Mouse (Mus musculus) CH12.LX (cell line): ENCODE measurements around the gene Tmco1. TPM values are rescaled to one million over a fixed set of nuclear protein-coding genes. Genes with fewer than 3 reads are reported as not detected.
A peak's percentile ranks its signal among the peaks of the same experiment; 100 is the strongest.

Source experiments
- DNase-seq: peaks from one replicate; pipeline ENCODE4 v3.0.0-alpha.2; 2013; ENCODE audit errors: extremely low read depth
- H3K27ac ChIP-seq: 2 replicates; pipeline ENCODE4 v1.5.1; 2012; ENCODE audit warnings: low read depth, mild to moderate bottlenecking, control low read depth, moderate library complexity; ENCODE audit not compliant: insufficient read depth
- H3K27me3 ChIP-seq: replicated peaks from 2 replicates; pipeline ENCODE3; 2012; ENCODE audit warnings: inconsistent platforms
- H3K36me3 ChIP-seq, 2 experiments: replicated peaks in 1 of 2; 2 replicates each; pipeline versions ENCODE3 to v1.6.1; 2012; ENCODE audit warnings: inconsistent platforms in 1 of 2, low read length in 1 of 2, mild to moderate bottlenecking in 1 of 2, mixed read lengths in 1 of 2, moderate library complexity in 1 of 2; ENCODE audit not compliant: control insufficient read depth in 1 of 2, insufficient read depth in 1 of 2
- H3K4me1 ChIP-seq, 2 experiments: 2 replicates each; pipeline ENCODE4 v1.6.1; 2012; ENCODE audit warnings: inconsistent platforms in 1 of 2, moderate library complexity in 1 of 2; ENCODE audit not compliant: insufficient read depth in 2 of 2, control insufficient read depth in 1 of 2
- H3K4me2 ChIP-seq: 2 replicates; pipeline ENCODE4 v1.6.1; 2012; ENCODE audit warnings: low read depth, mild to moderate bottlenecking, control low read depth; ENCODE audit not compliant: poor library complexity, insufficient read depth, severe bottlenecking
- H3K4me3 ChIP-seq, 3 experiments: fragments of 150-350 bp in 1 of 3; sonication (generic) in 1 of 3; replicated peaks in 1 of 3; 2 replicates each; pipeline versions ENCODE3 to v1.5.1; 2011 to 2012; ENCODE audit warnings: low read depth in 2 of 3, low read length in 2 of 3, mild to moderate bottlenecking in 2 of 3, moderate library complexity in 2 of 3, control low read depth in 1 of 3, improper control_type of control experiment in 1 of 3, inconsistent platforms in 1 of 3, mixed read lengths in 1 of 3; ENCODE audit not compliant: poor library complexity in 1 of 3
- H3K79me2 ChIP-seq: replicated peaks from 2 replicates; pipeline ENCODE4 v1.6.1; 2012; ENCODE audit warnings: mild to moderate bottlenecking, moderate library complexity; ENCODE audit not compliant: control insufficient read depth, poor library complexity, insufficient read depth, severe bottlenecking; ENCODE audit errors: extremely low read depth
- H3K9ac ChIP-seq: 2 replicates; pipeline ENCODE4 v1.6.1; 2012; ENCODE audit warnings: low read depth, mild to moderate bottlenecking, control low read depth, moderate library complexity; ENCODE audit not compliant: insufficient read depth
- H3K9me3 ChIP-seq: replicated peaks from 2 replicates; pipeline ENCODE3; 2012; ENCODE audit warnings: low read length, inconsistent platforms, mixed read lengths
- BHLHE40 ChIP-seq: IDR thresholded peaks from 2 replicates; pipeline ENCODE4 v1.6.1; 2011; ENCODE audit warnings: mild to moderate bottlenecking, low read depth, low read length, improper control_type of control experiment
- CHD1 ChIP-seq: IDR thresholded peaks from 2 replicates; pipeline ENCODE4 v1.6.1; 2012; ENCODE audit warnings: low read depth, low read length, improper control_type of control experiment, inconsistent platforms
- CHD2 ChIP-seq: IDR thresholded peaks from 2 replicates; pipeline ENCODE4 v1.6.1; 2011; ENCODE audit warnings: low read length, improper control_type of control experiment
- CTCF ChIP-seq, 2 experiments: IDR thresholded peaks in 1 of 2; conservative IDR thresholded peaks in 1 of 2; 2 replicates each; pipeline ENCODE4 v1.5.1; 2011 to 2012; ENCODE audit warnings: low read depth in 2 of 2, low read length in 2 of 2, improper control_type of control experiment in 1 of 2, inconsistent platforms in 1 of 2, mild to moderate bottlenecking in 1 of 2, moderate library complexity in 1 of 2
- E2F4 ChIP-seq: IDR thresholded peaks from 2 replicates; pipeline ENCODE4 v1.6.1; 2011; ENCODE audit warnings: low read depth, low read length, improper control_type of control experiment; ENCODE audit not compliant: insufficient replicate concordance
- ELF1 ChIP-seq: IDR thresholded peaks from 2 replicates; pipeline ENCODE4 v1.6.1; 2014; ENCODE audit warnings: low read depth, mild to moderate bottlenecking, inconsistent platforms, low read length, improper control_type of control experiment
- EP300 ChIP-seq: IDR thresholded peaks from 2 replicates; pipeline ENCODE4 v1.6.1; 2011; ENCODE audit warnings: low read length, improper control_type of control experiment
- ETS1 ChIP-seq: conservative IDR thresholded peaks from 2 replicates; pipeline ENCODE4 v1.6.1; 2012; ENCODE audit warnings: low read depth, mild to moderate bottlenecking, inconsistent platforms, low read length, improper control_type of control experiment, moderate library complexity
- GABPA ChIP-seq: IDR thresholded peaks from 2 replicates; pipeline ENCODE4 v1.6.1; 2012; ENCODE audit warnings: low read depth, low read length, improper control_type of control experiment, inconsistent platforms; ENCODE audit not compliant: insufficient replicate concordance
- HCFC1 ChIP-seq: IDR thresholded peaks from 2 replicates; pipeline ENCODE4 v1.6.1; 2012; ENCODE audit warnings: low read depth, mild to moderate bottlenecking, inconsistent platforms, low read length, improper control_type of control experiment
- IRF4 ChIP-seq: IDR thresholded peaks from 2 replicates; pipeline ENCODE4 v1.6.1; 2014; ENCODE audit warnings: low read depth, mild to moderate bottlenecking, inconsistent platforms, low read length, improper control_type of control experiment
- JUN ChIP-seq: IDR thresholded peaks from 2 replicates; pipeline ENCODE4 v1.6.1; 2011; ENCODE audit warnings: low read depth, mild to moderate bottlenecking, low read length, improper control_type of control experiment, moderate library complexity; ENCODE audit not compliant: insufficient read depth
- JUND ChIP-seq: conservative IDR thresholded peaks from 2 replicates; pipeline ENCODE4 v1.6.1; 2011; ENCODE audit warnings: low read depth, low read length, improper control_type of control experiment
- KAT2A ChIP-seq: IDR thresholded peaks from 2 replicates; pipeline ENCODE4 v1.6.1; 2012; ENCODE audit warnings: low read length, improper control_type of control experiment, inconsistent platforms; ENCODE audit not compliant: insufficient replicate concordance
- MAFK ChIP-seq: IDR thresholded peaks from 2 replicates; pipeline ENCODE4 v1.6.1; 2011; ENCODE audit warnings: low read length, improper control_type of control experiment; ENCODE audit not compliant: insufficient replicate concordance
- MAX ChIP-seq: IDR thresholded peaks from 2 replicates; pipeline ENCODE4 v1.6.1; 2011; ENCODE audit warnings: low read length, improper control_type of control experiment
- MAZ ChIP-seq: IDR thresholded peaks from 2 replicates; pipeline ENCODE4 v1.6.1; 2012; ENCODE audit warnings: low read depth, mild to moderate bottlenecking, inconsistent platforms, low read length, improper control_type of control experiment, moderate library complexity
- MEF2A ChIP-seq: IDR thresholded peaks from 2 replicates; pipeline ENCODE4 v1.6.1; 2014; ENCODE audit warnings: low read depth, mild to moderate bottlenecking, inconsistent platforms, low read length, improper control_type of control experiment, borderline replicate concordance
- MXI1 ChIP-seq: IDR thresholded peaks from 2 replicates; pipeline ENCODE4 v1.6.1; 2011; ENCODE audit warnings: mild to moderate bottlenecking, low read depth, low read length, improper control_type of control experiment
- MYC ChIP-seq: IDR thresholded peaks from 2 replicates; pipeline ENCODE4 v1.6.1; 2011; ENCODE audit warnings: low read depth, mild to moderate bottlenecking, improper control_type of control experiment, low read length
- NELFE ChIP-seq: IDR thresholded peaks from 2 replicates; pipeline ENCODE4 v1.6.1; 2011; ENCODE audit warnings: low read depth, low read length, improper control_type of control experiment
- NRF1 ChIP-seq: IDR thresholded peaks from 2 replicates; pipeline ENCODE4 v1.6.1; 2014; ENCODE audit warnings: low read depth, mild to moderate bottlenecking, inconsistent platforms, low read length, improper control_type of control experiment, moderate library complexity
- PAX5 ChIP-seq: IDR thresholded peaks from 2 replicates; pipeline ENCODE4 v1.6.1; 2012; ENCODE audit warnings: low read length, inconsistent platforms, mixed read lengths
- POLR2A ChIP-seq: IDR thresholded peaks from 2 replicates; pipeline ENCODE4 v1.6.1; 2011; ENCODE audit warnings: low read depth, mild to moderate bottlenecking, improper control_type of control experiment, low read length
- POLR2AphosphoS2 ChIP-seq: IDR thresholded peaks from 2 replicates; pipeline ENCODE4 v1.6.1; 2011; ENCODE audit warnings: low read depth, low read length, improper control_type of control experiment
- RAD21 ChIP-seq: IDR thresholded peaks from 2 replicates; pipeline ENCODE4 v1.6.1; 2011; ENCODE audit warnings: low read depth, mild to moderate bottlenecking, low read length, improper control_type of control experiment, moderate library complexity
- RCOR1 ChIP-seq: conservative IDR thresholded peaks from 2 replicates; pipeline ENCODE4 v1.6.1; 2012; ENCODE audit warnings: low read depth, mild to moderate bottlenecking, inconsistent platforms, low read length, improper control_type of control experiment
- SIN3A ChIP-seq: IDR thresholded peaks from 2 replicates; pipeline ENCODE4 v1.6.1; 2012; ENCODE audit warnings: low read length, improper control_type of control experiment, inconsistent platforms
- SMC3 ChIP-seq: IDR thresholded peaks from 2 replicates; pipeline ENCODE4 v1.6.1; 2011; ENCODE audit warnings: low read depth, low read length, improper control_type of control experiment
- TBP ChIP-seq: conservative IDR thresholded peaks from 2 replicates; pipeline ENCODE4 v1.6.1; 2011; ENCODE audit warnings: low read depth, low read length, improper control_type of control experiment
- TCF12 ChIP-seq: IDR thresholded peaks from 2 replicates; pipeline ENCODE4 v1.6.1; 2014; ENCODE audit warnings: low read depth, mild to moderate bottlenecking, inconsistent platforms, low read length, improper control_type of control experiment
- UBTF ChIP-seq: IDR thresholded peaks from 2 replicates; pipeline ENCODE4 v1.6.1; 2012; ENCODE audit warnings: low read depth, mild to moderate bottlenecking, inconsistent platforms, low read length, improper control_type of control experiment, moderate library complexity
- USF1 ChIP-seq: IDR thresholded peaks from 2 replicates; pipeline ENCODE4 v1.6.1; 2014; ENCODE audit warnings: low read depth, mild to moderate bottlenecking, inconsistent platforms, low read length, improper control_type of control experiment
- USF2 ChIP-seq: conservative IDR thresholded peaks from 2 replicates; pipeline ENCODE4 v1.6.1; 2011; ENCODE audit warnings: low read depth, low read length, improper control_type of control experiment
- ZC3H11A ChIP-seq: IDR thresholded peaks from 2 replicates; pipeline ENCODE4 v1.6.1; 2012; ENCODE audit warnings: low read depth, mild to moderate bottlenecking, inconsistent platforms, low read length, improper control_type of control experiment
- ZKSCAN1 ChIP-seq: IDR thresholded peaks from 2 replicates; pipeline ENCODE4 v1.6.1; 2012; ENCODE audit warnings: low read depth, inconsistent platforms, low read length, improper control_type of control experiment, borderline replicate concordance
- ZMIZ1 ChIP-seq: IDR thresholded peaks from 2 replicates; pipeline ENCODE4 v1.6.1; 2012; ENCODE audit warnings: low read depth, mild to moderate bottlenecking, inconsistent platforms, low read length, improper control_type of control experiment
- ZNF384 ChIP-seq: IDR thresholded peaks from 2 replicates; pipeline ENCODE4 v1.6.1; 2012; ENCODE audit warnings: low read depth, low read length, improper control_type of control experiment, inconsistent platforms
- dilution Hi-C: fragments of 300-500 bp; cut with MboI; formaldehyde crosslinking; loops from 2 replicates; pipeline ENCODE4 v1.14.3; 2020; ENCODE audit warnings: low sequenced_read_pairs; ENCODE audit not compliant: extremely low pct_unique_long_range_greater_than_20kb, extremely low pct_ligation_motif_present
- in situ Hi-C: fragments of 300-500 bp; cut with MboI; formaldehyde crosslinking; loops from 3 replicates; pipeline ENCODE4 v1.14.3; 2019; ENCODE audit warnings: low sequenced_read_pairs, low pct_ligation_motif_present, low pct_unique_long_range_greater_than_20kb, mixed read lengths
- polyA plus RNA-seq: library from polyadenylated mRNA; unstranded; fragments of >175 nt; gene quantifications from 2 replicates; pipeline ENCODE4 v1.2.1, GENCODE M21; 2012; ENCODE audit warnings: low read depth; ENCODE audit not compliant: insufficient read length
- total RNA-seq, 2 experiments: library from RNA; depleted of rRNA; stranded (reverse); fragments of 300-350 nt in 1 of 2; fragments of >200 nt in 1 of 2; gene quantifications; 2 replicates each; pipeline ENCODE4 v1.2.3; 2012 to 2014

Tmco1 gene
- total and polyA plus RNA-seq, 3 experiments: 80.6 to 153 (median 127) TPM

DNA sequence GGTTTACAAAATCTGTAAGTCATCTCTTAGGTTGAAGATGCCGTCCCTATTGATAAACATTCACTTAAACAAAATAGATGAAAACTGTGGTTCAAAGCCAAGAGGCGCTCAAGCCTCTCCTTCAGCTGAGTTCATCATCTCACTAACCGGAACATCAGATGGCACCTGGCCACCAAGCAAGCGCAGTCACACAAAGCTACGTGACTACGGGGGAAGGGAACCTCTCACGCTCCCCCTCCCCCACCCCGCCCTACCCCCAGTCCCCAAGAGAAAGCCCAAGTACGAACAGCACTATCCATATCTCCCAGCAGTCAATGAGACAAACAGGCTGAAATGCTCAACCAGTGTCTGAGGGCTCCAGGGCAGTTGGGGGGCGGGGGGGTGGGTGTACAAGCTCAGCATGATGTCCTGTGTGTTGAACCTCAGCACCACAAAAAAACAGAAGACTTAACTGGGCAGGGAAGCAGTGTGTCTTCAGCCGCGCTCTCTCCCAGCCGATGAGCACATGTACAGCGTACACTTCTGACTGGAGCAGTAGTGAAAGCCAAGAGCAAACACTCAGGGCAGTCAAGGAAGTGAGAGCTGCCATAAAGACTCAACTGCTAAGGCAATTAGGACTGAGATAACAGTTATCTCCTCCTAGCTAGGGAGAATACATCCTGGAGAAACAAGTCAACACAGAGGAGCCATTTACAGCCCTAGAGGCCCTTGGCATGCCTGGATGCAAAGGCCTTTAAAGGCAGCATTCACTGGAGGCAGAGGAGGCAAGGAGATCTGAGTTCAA lies 34.6 kb upstream of the Tmco1 start:
- peak overlapping the region; percentile 46 to 75 (median 50) for H3K4me3 ChIP-seq
- peak overlapping the region; percentile 87 for H3K27ac ChIP-seq
- in situ Hi-C loops: loop anchor here (10.0 kb wide), 1 partner anchor 49 kb away; no protein-coding TSS in a partner anchor
- H3K4me2 ChIP-seq: peak overlapping the region; percentile 92
- H3K27me3 ChIP-seq: no peaks in the 10 kb centered on the region
- peak; percentile 78 for DNase-seq
- peaks cover 3 to 49% of the 10 kb centered on the region in 2 experiments for H3K36me3 ChIP-seq
- TF ChIP-seq GABPA (no peak), CHD2 (peak; percentile 97), NRF1 (peak; percentile 69), MEF2A (0 out of 2 replicates have a peak, but pooled peaks have one; percentile 33), RAD21 (no peak), POLR2A (no peak), JUN (no peak), CHD1 (no peak; the same call in 1 of the 2 replicates), PAX5 (no peak), CTCF (conservative IDR thresholded peaks at IDR 0.05 in 1 of 2, IDR thresholded peaks at IDR 0.05 in 1 of 2; ENCODE audit: low read depth in 2 of 2, low read length in 2 of 2) (no peak), SMC3 (no peak), EP300 (no peak), MYC (peak; percentile 44; the same call in 1 of the 2 replicates), MAFK (no peak), ZNF384 (0 out of 2 replicates have a peak, but pooled peaks have one; percentile 5), USF2 (no peak), ZMIZ1 (no peak), BHLHE40 (peak; percentile 59), UBTF (0 out of 2 replicates have a peak, but pooled peaks have one; percentile 33), RCOR1 (no peak), KAT2A (0 out of 2 replicates have a peak, but pooled peaks have one; percentile 18), IRF4 (peak; percentile 43; the same call in 1 of the 2 replicates), TBP (no peak), NELFE (no peak), ELF1 (no peak; the same call in 1 of the 2 replicates), ZC3H11A (no peak), POLR2AphosphoS2 (no peak), HCFC1 (peak; percentile 41; the same call in 1 of the 2 replicates), E2F4 (no peak), SIN3A (peak; percentile 33; the same call in 1 of the 2 replicates), ETS1 (peak; percentile 62), TCF12 (peak; percentile 41; the same call in 1 of the 2 replicates), MAX (0 out of 2 replicates have a peak, but pooled peaks have one; percentile 16), ZKSCAN1 (no peak), MXI1 (peak; percentile 73), JUND (no peak), USF1 (no peak), MAZ (no peak)
- TF ChIP-seq, all 38 proteins: peak for 15
- Histone ChIP-seq H3K79me2 (peaks cover 96% of the 10 kb centered on the region), H3K9ac (peak overlapping the region; percentile 51), H3K4me1 (peaks cover 38 to 80% of the 10 kb centered on the region in 2 experiments), H3K9me3 (no peaks in the 10 kb centered on the region)
- dilution Hi-C loops: no loop called here
